Mouse (Mus musculus) cortical plate, adult 2 months (tissue): ENCODE data around the gene Gm14137.

Source experiments
- CTCF ChIP-seq: fragments of 200-500 bp; IDR thresholded peaks from 2 replicates; pipeline ENCODE4 v1.5.1; 2011; ENCODE audit warnings: mild to moderate bottlenecking, control low read depth, low read length; ENCODE audit not compliant: insufficient read depth; ENCODE audit errors: extremely low read depth
- POLR2A ChIP-seq: fragments of 200-500 bp; IDR thresholded peaks from 2 replicates; pipeline ENCODE4 v1.6.1; 2011; ENCODE audit warnings: mild to moderate bottlenecking, low read length, control low read depth; ENCODE audit not compliant: insufficient read depth; ENCODE audit errors: extremely low read depth

DNA sequence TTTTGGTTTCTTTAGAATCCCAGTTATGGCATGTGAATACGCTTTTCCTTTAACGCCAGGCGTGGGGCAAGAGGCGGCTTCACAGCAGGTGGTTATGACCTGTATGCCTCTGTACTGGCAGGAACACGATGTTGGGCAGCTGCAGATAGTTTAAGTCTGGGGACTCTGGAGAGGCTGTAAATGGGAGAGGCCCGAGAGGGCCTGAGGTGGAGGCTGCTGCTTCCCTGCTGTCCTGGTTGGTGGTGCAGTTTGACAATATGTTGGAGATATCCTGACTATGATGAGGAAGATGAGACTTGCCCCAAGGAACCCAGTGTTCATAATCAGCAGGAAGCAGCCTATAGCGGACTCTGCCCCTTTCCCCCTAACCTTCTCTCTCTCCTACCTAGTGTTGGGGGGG lies 8.6 kb downstream of the Gm14137 start:
- TF ChIP-seq POLR2A: no peak
- no peak for TF ChIP-seq CTCF
